Mouse (Mus musculus): Measurements from ENCODE around the gene Gm37240. TPM values are rescaled to one million over a fixed set of nuclear protein-coding genes. Genes with fewer than 3 reads are reported as not detected.

Gm37240 gene
- polyA plus RNA-seq, 1 experiment from 2014 or later: 0.82 TPM

- DNase-seq (ENCODE audit: low spot score): no peak
- Histone ChIP-seq H3K9me3 (ENCODE audit: control insufficient read depth, low read length) (no peaks in the 10 kb centered on the region), H3K27ac (ENCODE audit: low read depth, low read length) (no peak overlapping the region), H3K4me3 (ENCODE audit: low read depth, low read length) (no peak overlapping the region), H3K4me1 (ENCODE audit: control insufficient read depth, insufficient read depth, low read length) (no peaks in the 10 kb centered on the region), H3K9ac (ENCODE audit: low read length) (no peak overlapping the region), H3K36me3 (ENCODE audit: control insufficient read depth, insufficient read depth, low read length) (no peaks in the 10 kb centered on the region), H3K27me3 (ENCODE audit: control insufficient read depth, insufficient read depth, low read length) (no peaks in the 10 kb centered on the region), H3K4me2 (ENCODE audit: low read depth) (no peak overlapping the region)
- ATAC-seq (ENCODE audit: insufficient read depth, low FRiP score, low TSS enrichment): no peak
- 91% methylated on average over 6 of the region's 6 CpGs for WGBS
Measured at GRCm38 (mm10) chr3:84683788-84684187, 1203.5 kb downstream of the Gm37240 start.

GRCm38 (mm10) chr3:84681699-84682098 lies 1205.6 kb downstream of the Gm37240 start:
- WGBS: 88% methylated on average over 8 of the region's 8 CpGs
- H3K27me3 ChIP-seq (ENCODE audit: control insufficient read depth, insufficient read depth, low read length): no peaks in the 10 kb centered on the region

DNA sequence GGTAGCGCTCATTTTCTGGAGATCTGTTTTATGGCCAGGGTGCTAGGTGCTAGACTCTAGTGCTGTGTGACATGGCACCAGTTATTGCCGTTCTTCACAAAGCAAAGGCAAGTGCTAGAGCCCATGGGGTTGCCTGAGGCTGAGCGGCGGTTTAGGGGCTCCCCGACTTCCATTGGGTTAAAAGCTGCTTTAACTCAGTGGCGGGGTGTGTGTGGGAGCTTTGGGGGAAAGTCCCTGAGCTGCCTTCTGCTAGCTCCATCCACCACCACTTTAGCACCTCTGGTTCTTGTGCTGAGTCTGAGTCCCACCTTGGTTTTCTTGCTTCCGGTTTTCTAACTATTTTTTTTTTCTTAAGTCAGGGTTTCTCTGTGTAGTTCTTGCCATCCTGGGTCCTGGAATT lies 1207.3 kb downstream of the Gm37240 start:
- H3K4me2 ChIP-seq (ENCODE audit: low read depth): no peak overlapping the region
- no peaks in the 10 kb centered on the region for H3K4me1 ChIP-seq (ENCODE audit: control insufficient read depth, insufficient read depth, low read length)
- 94% methylated on average over 7 of the region's 7 CpGs for WGBS
- H3K9me3 ChIP-seq (ENCODE audit: control insufficient read depth, low read length): no peaks in the 10 kb centered on the region
- DNase-seq (ENCODE audit: low spot score) (no peak), ATAC-seq (ENCODE audit: insufficient read depth, low FRiP score, low TSS enrichment) (no peak)
- H3K9ac ChIP-seq (ENCODE audit: low read length): no peak overlapping the region
- H3K4me3 ChIP-seq (ENCODE audit: low read depth, low read length): no peak overlapping the region
- H3K36me3 ChIP-seq (ENCODE audit: control insufficient read depth, insufficient read depth, low read length): no peaks in the 10 kb centered on the region
- no peaks in the 10 kb centered on the region for H3K27me3 ChIP-seq (ENCODE audit: control insufficient read depth, insufficient read depth, low read length)
- H3K27ac ChIP-seq (ENCODE audit: low read depth, low read length): no peak overlapping the region

More at GRCm38 (mm10) chr3:84681699-84682098, 1205.6 kb downstream of the Gm37240 start:
- H3K4me3 ChIP-seq (ENCODE audit: low read depth, low read length): no peak overlapping the region
- H3K9me3 ChIP-seq (ENCODE audit: control insufficient read depth, low read length): no peaks in the 10 kb centered on the region
- no peak for DNase-seq (ENCODE audit: low spot score)
- no peak for ATAC-seq (ENCODE audit: insufficient read depth, low FRiP score, low TSS enrichment)
- no peaks in the 10 kb centered on the region for H3K4me1 ChIP-seq (ENCODE audit: control insufficient read depth, insufficient read depth, low read length)
- no peaks in the 10 kb centered on the region for H3K36me3 ChIP-seq (ENCODE audit: control insufficient read depth, insufficient read depth, low read length)
- no peak overlapping the region for H3K27ac ChIP-seq (ENCODE audit: low read depth, low read length)
- H3K4me2 ChIP-seq (ENCODE audit: low read depth): no peak overlapping the region
- no peak overlapping the region for H3K9ac ChIP-seq (ENCODE audit: low read length)

GRCm38 (mm10) chr3:84679542-84679941 lies 1207.8 kb downstream of the Gm37240 start:
- H3K27me3 ChIP-seq (ENCODE audit: control insufficient read depth, insufficient read depth, low read length): no peaks in the 10 kb centered on the region
- no peak overlapping the region for H3K4me2 ChIP-seq (ENCODE audit: low read depth)
- DNase-seq (ENCODE audit: low spot score) (no peak), ATAC-seq (ENCODE audit: insufficient read depth, low FRiP score, low TSS enrichment) (no peak)
- H3K9ac ChIP-seq (ENCODE audit: low read length): no peak overlapping the region
- no peaks in the 10 kb centered on the region for H3K4me1 ChIP-seq (ENCODE audit: control insufficient read depth, insufficient read depth, low read length)
- no peaks in the 10 kb centered on the region for H3K36me3 ChIP-seq (ENCODE audit: control insufficient read depth, insufficient read depth, low read length)
- no peaks in the 10 kb centered on the region for H3K9me3 ChIP-seq (ENCODE audit: control insufficient read depth, low read length)
- 92% methylated on average over 8 of the region's 8 CpGs for WGBS
- H3K4me3 ChIP-seq (ENCODE audit: low read depth, low read length): no peak overlapping the region
- H3K27ac ChIP-seq (ENCODE audit: low read depth, low read length): no peak overlapping the region

DNA sequence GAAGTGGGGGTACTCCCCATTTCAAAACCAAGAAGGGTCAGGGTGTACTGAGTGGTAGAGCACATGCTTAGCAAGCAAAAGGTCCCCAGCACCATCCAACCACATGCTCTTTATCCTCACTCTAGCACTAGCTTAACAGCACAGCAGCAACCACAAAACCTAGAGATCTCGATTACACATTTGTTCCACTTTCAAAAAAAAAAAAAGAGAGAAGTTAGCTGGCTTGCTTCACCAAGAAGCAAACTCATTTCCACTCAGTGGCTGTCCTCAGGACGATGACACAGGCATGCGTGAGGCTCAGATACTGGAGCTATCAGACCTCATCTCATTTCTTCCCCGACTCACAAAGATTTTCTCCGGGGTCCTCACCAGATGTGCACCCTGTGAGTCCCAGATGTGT lies 1208.4 kb downstream of the Gm37240 start:
- no peaks in the 10 kb centered on the region for H3K27me3 ChIP-seq (ENCODE audit: control insufficient read depth, insufficient read depth, low read length)
- 83% methylated on average over 5 of the region's 5 CpGs for WGBS
- no peaks in the 10 kb centered on the region for H3K36me3 ChIP-seq (ENCODE audit: control insufficient read depth, insufficient read depth, low read length)
- ATAC-seq (ENCODE audit: insufficient read depth, low FRiP score, low TSS enrichment) (no peak), DNase-seq (ENCODE audit: low spot score) (no peak)
- no peaks in the 10 kb centered on the region for H3K4me1 ChIP-seq (ENCODE audit: control insufficient read depth, insufficient read depth, low read length)
- no peak overlapping the region for H3K9ac ChIP-seq (ENCODE audit: low read length)
- H3K27ac ChIP-seq (ENCODE audit: low read depth, low read length): no peak overlapping the region
- H3K9me3 ChIP-seq (ENCODE audit: control insufficient read depth, low read length): no peaks in the 10 kb centered on the region
- no peak overlapping the region for H3K4me3 ChIP-seq (ENCODE audit: low read depth, low read length)
- H3K4me2 ChIP-seq (ENCODE audit: low read depth): no peak overlapping the region

- Histone ChIP-seq H3K4me1 (ENCODE audit: control insufficient read depth, insufficient read depth, low read length) (no peaks in the 10 kb centered on the region), H3K4me3 (ENCODE audit: low read depth, low read length) (no peak overlapping the region), H3K27me3 (ENCODE audit: control insufficient read depth, insufficient read depth, low read length) (no peaks in the 10 kb centered on the region), H3K9ac (ENCODE audit: low read length) (no peak overlapping the region), H3K9me3 (ENCODE audit: control insufficient read depth, low read length) (no peaks in the 10 kb centered on the region), H3K4me2 (ENCODE audit: low read depth) (no peak overlapping the region), H3K36me3 (ENCODE audit: control insufficient read depth, insufficient read depth, low read length) (no peaks in the 10 kb centered on the region), H3K27ac (ENCODE audit: low read depth, low read length) (no peak overlapping the region)
- no peak for ATAC-seq (ENCODE audit: insufficient read depth, low FRiP score, low TSS enrichment)
- WGBS: 84% methylated on average over 5 of the region's 5 CpGs
- DNase-seq (ENCODE audit: low spot score): no peak
Measured at GRCm38 (mm10) chr3:84675710-84676109, 1211.6 kb downstream of the Gm37240 start.

DNA sequence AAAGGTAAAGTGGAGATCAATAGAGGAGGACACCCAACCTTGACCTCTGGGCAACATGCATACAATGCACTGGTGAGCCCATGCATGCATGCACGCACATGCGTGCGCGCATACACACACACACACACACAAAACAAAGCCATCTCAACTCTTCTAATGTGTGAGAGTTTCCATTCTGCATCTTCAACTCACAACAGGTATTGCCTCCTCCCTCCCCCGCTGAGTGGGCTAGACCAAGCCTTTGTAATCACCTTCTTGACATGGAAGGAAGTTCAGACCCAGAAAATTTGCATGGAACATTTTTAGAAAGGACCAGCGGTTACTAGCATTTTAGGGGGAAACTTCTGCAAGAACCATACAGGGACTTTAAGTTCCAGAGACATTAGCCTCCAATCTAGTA lies 1213.8 kb downstream of the Gm37240 start:
- 91% methylated on average over 6 of the region's 6 CpGs for WGBS
- Histone ChIP-seq H3K9me3 (ENCODE audit: control insufficient read depth, low read length) (no peaks in the 10 kb centered on the region), H3K4me3 (ENCODE audit: low read depth, low read length) (no peak overlapping the region), H3K9ac (ENCODE audit: low read length) (no peak overlapping the region), H3K36me3 (ENCODE audit: control insufficient read depth, insufficient read depth, low read length) (no peaks in the 10 kb centered on the region), H3K27ac (ENCODE audit: low read depth, low read length) (no peak overlapping the region), H3K4me2 (ENCODE audit: low read depth) (no peak overlapping the region), H3K4me1 (ENCODE audit: control insufficient read depth, insufficient read depth, low read length) (no peaks in the 10 kb centered on the region), H3K27me3 (ENCODE audit: control insufficient read depth, insufficient read depth, low read length) (no peaks in the 10 kb centered on the region)
- no peak for DNase-seq (ENCODE audit: low spot score)
- no peak for ATAC-seq (ENCODE audit: insufficient read depth, low FRiP score, low TSS enrichment)

- no peak overlapping the region for H3K9ac ChIP-seq (ENCODE audit: low read length)
- DNase-seq (ENCODE audit: low spot score) (no peak), ATAC-seq (ENCODE audit: insufficient read depth, low FRiP score, low TSS enrichment) (no peak)
- WGBS: 96% methylated on average over 12 of the region's 12 CpGs
- H3K4me3 ChIP-seq (ENCODE audit: low read depth, low read length): no peak overlapping the region
- H3K27ac ChIP-seq (ENCODE audit: low read depth, low read length): no peak overlapping the region
- no peaks in the 10 kb centered on the region for H3K36me3 ChIP-seq (ENCODE audit: control insufficient read depth, insufficient read depth, low read length)
- H3K9me3 ChIP-seq (ENCODE audit: control insufficient read depth, low read length): no peaks in the 10 kb centered on the region
- no peaks in the 10 kb centered on the region for H3K4me1 ChIP-seq (ENCODE audit: control insufficient read depth, insufficient read depth, low read length)
- H3K27me3 ChIP-seq (ENCODE audit: control insufficient read depth, insufficient read depth, low read length): no peaks in the 10 kb centered on the region
- H3K4me2 ChIP-seq (ENCODE audit: low read depth): no peak overlapping the region
Measured at GRCm38 (mm10) chr3:84672136-84672535, 1215.2 kb downstream of the Gm37240 start.

GRCm38 (mm10) chr3:84668957-84669356 lies 1218.4 kb downstream of the Gm37240 start:
- 85% methylated on average over 3 of the region's 3 CpGs for WGBS
- ATAC-seq (ENCODE audit: insufficient read depth, low FRiP score, low TSS enrichment) (no peak), DNase-seq (ENCODE audit: low spot score) (no peak)
- no peaks in the 10 kb centered on the region for H3K36me3 ChIP-seq (ENCODE audit: control insufficient read depth, insufficient read depth, low read length)
- H3K4me1 ChIP-seq (ENCODE audit: control insufficient read depth, insufficient read depth, low read length): peaks cover 7% of the 10 kb centered on the region
- no peak overlapping the region for H3K4me2 ChIP-seq (ENCODE audit: low read depth)
- H3K27me3 ChIP-seq (ENCODE audit: control insufficient read depth, insufficient read depth, low read length): peaks cover 3% of the 10 kb centered on the region
- no peak overlapping the region for H3K27ac ChIP-seq (ENCODE audit: low read depth, low read length)
- no peaks in the 10 kb centered on the region for H3K9me3 ChIP-seq (ENCODE audit: control insufficient read depth, low read length)
- H3K9ac ChIP-seq (ENCODE audit: low read length): no peak overlapping the region
- H3K4me3 ChIP-seq (ENCODE audit: low read depth, low read length): no peak overlapping the region

Data from neural tube, embryonic 11.5 days (tissue).